Mouse (Mus musculus) WW6 (cell line): ENCODE measurements at regions not wholly inside any gene's neighbourhood (a gene's known extent, or its start where the extent isn't known, plus 50 kb on each side); places are given as distances from the start of the nearest gene placed in this dataset.
A peak's percentile ranks its signal among the peaks of the same experiment; 100 is the strongest.

Experiments used
- DNase-seq: peaks from one replicate; pipeline ENCODE4 v3.0.0-alpha.2; 2013; ENCODE audit warnings: low read depth, low spot score

DNA sequence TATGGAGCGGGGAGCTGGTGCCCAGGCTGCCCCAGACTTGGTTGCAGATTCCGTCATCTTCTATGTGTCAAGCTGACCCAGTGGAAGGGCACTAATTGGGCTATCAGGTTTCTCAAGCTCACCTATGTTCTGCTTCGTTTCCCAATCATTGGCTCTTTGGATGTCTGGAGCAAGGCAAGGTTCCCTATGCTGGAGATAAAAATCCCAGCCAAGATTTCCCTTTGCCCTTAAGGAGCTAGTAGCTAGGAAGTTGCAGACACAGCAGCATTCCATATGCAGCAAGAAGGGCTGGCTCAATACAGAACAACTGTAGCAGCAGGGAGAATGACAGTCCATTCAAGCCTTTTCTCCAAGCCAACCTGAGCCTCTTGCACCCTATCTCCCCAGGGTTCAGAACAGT, 159.2 kb upstream of the Zfp706 start:
- DNase-seq, result no peak

- DNase-seq, result peak; percentile 43
These were observed 158.4 kb upstream of the Zfp706 start for GRCm38 (mm10) chr15:37165887-37166507.

DNA sequence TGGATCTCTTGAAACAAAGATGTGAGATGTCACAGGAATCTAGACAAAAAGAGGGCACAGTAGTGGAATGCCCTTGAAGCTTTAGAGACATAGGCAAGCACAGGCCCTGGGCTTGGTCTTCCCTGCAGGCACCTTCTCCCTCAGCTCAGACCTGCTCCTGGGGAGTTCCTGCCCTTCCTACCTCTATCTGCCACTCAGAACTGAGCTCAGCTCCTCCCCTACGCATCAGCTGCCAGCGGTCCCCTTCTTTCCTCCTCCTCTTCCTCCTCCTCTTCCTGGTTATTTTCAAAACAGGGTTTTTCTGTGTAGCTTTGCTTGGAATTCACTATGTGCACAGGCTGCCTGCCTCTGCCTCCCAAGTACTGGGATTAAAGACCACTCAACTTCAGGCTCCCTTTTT, 157.6 kb upstream of the Zfp706 start:
- no peak for DNase-seq

DNA sequence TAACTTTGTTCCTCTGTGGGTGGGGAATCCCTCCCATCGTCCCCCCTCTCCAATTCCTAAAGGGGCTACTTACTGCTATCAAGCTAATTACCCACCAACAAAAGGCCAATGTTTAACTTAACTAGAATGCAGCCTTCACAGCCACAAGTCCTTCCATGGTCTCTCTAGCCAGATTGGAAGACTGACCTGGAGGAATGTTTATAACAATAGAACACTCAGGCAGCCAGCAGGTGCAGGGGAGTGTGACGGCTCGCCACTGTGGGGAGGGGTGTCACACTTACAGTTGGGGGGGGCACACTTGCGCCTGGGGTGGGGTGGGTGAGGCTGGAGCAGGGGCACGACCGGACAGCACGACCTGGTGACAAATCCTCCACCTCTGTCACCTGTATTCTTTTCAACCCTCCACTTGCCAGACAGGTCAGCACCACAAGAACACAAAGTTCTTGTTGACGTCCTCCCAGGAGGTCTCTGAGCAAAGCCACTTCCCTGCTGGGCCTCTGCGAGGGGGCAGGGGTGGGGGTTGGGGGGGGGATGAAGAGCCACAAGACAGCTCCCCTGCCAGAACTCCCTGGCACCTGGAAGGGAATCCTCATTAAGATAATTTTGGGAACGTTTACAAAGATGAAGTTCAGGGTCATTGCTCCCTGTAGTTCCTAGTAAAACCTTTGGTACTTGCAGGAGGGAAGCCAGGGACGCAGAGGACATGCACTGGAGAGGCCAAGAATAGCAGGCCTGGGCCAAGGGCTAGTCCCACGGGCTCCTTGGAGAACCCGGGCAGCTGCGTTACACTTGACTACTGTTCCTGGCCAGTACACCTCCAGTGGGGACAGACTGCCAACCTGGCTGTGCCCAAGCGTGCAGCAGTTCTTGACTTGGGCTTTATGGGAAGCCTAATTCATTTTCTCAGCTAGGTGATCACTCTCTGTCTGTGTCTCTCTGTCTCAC, 156.9 kb upstream of the Zfp706 start:
- no peak for DNase-seq

- DNase-seq, result no peak
These were observed 152.4 kb upstream of the Zfp706 start for GRCm38 (mm10) chr15:37159956-37160355.

GRCm38 (mm10) chr15:37159349-37159748, 151.8 kb upstream of the Zfp706 start:
- DNase-seq, result no peak

DNA sequence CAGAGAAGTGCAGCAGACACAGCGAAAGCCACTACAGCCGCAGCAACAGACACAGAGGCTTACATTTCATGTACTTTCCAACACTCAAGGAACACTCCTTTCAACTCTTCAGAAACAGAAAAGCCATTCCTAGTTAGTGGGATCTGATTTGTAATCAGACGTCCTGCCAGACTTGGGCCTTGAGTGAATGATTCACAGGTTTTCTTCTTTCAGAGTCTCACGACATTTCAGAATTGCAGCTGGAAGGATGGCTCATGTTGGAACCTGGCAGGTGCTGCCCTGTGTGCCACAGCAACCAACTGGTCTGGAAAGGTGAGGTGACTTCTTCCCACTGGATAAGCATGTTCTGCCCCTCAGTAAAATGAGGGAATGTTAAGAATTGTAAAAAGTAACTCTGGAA, 149.8 kb upstream of the Zfp706 start:
- no peak for DNase-seq

- no peak for DNase-seq
These were observed 147.4 kb upstream of the Zfp706 start for GRCm38 (mm10) chr15:37154934-37155333.

GRCm38 (mm10) chr15:37153177-37153576, 145.6 kb upstream of the Zfp706 start:
- DNase-seq, result no peak

- no peak for DNase-seq
These were observed 128.1 kb upstream of the Zfp706 start for GRCm38 (mm10) chr15:37135590-37136164.

DNA sequence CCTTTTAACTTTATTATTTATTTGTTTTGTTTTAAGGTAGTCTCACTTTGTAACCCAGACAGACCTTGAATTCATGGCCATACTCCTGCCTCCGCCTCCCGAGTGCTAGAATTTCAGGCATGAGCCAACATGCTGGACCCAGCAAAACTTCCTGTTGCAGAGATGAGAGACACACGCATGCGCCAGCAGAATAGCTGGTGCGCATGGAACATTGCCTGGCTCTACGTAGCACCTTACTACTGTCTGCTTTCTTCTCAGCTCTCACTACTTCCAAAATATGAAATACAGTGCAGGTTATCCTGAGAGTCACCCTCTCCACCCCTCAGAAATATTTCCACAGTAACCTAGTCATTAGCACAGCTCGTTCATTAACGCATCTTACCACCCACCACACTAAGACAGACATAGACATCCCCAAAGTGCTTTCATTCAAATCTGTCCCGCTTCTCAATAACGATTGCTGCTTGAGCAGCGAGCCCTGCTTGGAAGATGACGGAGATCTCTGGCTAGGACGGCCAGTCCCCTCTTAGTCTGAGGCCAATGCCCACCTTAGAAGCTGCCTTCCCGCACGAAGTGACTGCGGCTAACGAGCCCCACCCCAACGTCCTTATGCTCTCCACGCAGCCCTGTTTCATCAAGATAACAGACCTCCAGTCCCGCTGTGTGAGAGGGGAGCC, 127.5 kb upstream of the Zfp706 start:
- no peak for DNase-seq

- DNase-seq, result no peak
These were observed 126.8 kb upstream of the Zfp706 start for GRCm38 (mm10) chr15:37134386-37134785.

DNA sequence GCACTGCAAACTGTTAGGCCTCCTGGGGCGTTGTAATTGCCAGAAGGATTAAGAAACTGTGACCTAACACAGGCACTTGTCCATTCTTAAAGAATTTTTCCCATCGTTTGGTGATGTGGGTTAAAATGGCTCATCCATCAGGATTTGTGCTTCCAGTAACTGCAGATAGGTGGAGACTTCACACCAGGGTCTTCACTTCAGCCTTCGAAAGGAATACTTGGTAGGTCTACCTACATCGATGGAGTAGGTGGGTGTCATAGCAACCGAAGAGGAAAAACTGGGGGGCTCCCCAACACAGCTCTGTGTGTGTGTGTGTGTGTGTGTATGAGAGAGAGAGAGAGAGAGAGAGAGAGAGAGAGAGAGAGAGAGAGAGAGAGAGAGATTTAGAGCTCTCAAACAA, 126.3 kb upstream of the Zfp706 start:
- no peak for DNase-seq

- no peak for DNase-seq
These were observed 120.1 kb upstream of the Zfp706 start for GRCm38 (mm10) chr15:37127681-37128080.

- no peak for DNase-seq
These were observed 119.6 kb upstream of the Zfp706 start for GRCm38 (mm10) chr15:37127170-37127569.

GRCm38 (mm10) chr15:37125823-37126222, 118.2 kb upstream of the Zfp706 start:
- DNase-seq, result no peak

- DNase-seq, result no peak
These were observed 117.4 kb upstream of the Zfp706 start for GRCm38 (mm10) chr15:37124951-37125350.

GRCm38 (mm10) chr15:37124299-37124698, 116.7 kb upstream of the Zfp706 start:
- no peak for DNase-seq

DNA sequence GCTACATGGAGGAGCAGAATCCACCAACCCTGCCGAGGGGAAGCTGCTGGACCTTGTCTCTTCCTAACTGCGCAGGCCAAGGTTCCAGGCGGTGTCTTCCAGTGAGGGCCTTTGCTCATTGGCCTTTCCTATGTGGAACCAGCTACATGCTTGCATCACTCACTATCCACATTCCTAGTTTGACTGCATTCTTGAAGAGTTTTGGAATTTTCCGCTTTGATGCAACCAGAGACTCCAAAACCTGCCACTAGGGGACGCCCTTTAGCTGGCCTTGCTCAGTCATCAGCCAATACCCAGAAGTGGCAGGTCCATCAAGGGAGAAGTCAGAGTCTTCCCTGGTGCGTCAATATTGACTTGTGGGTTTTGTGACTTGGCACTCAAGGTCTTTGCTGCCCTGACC, 112.8 kb upstream of the Zfp706 start:
- DNase-seq, result no peak

DNA sequence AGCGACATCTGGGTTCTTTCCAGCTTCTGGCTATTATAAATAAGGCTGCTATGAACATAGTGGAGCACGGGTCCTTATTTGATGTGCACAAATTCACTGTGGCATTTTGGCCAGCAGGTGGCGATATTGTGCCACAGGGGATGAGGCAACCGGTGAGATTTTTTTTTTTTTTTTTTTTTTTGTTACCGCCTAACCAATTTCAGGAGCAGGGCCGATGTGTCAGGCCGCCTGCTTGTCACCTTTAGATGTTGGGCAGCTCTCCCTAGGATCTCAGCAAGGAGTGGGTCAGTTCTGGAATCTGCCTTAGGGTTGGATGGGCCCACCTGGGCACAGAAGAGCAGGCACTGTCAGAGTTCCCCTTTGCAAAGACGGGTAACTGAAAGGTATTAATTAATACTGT, 106.5 kb upstream of the Zfp706 start:
- no peak for DNase-seq

DNA sequence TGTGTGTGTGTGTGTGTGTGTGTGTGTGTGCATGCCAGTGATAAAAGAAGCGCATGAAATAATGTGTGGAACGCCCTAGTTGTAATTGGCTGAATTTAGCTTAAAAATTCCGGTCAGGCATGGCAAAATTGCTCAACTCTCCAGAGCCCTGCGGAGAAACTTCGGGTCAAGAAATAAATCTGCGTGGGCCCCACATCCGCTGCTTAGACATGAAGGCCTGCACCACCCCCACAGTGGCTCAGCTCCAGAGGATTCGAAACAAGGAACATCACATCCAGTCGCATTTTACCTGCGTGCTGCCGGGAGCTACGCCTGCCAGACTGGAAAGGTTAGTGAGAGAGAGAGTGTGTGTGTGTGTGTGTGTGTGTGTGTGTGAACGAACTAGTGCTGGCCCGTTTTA, 102.9 kb upstream of the Zfp706 start:
- DNase-seq, result no peak

DNA sequence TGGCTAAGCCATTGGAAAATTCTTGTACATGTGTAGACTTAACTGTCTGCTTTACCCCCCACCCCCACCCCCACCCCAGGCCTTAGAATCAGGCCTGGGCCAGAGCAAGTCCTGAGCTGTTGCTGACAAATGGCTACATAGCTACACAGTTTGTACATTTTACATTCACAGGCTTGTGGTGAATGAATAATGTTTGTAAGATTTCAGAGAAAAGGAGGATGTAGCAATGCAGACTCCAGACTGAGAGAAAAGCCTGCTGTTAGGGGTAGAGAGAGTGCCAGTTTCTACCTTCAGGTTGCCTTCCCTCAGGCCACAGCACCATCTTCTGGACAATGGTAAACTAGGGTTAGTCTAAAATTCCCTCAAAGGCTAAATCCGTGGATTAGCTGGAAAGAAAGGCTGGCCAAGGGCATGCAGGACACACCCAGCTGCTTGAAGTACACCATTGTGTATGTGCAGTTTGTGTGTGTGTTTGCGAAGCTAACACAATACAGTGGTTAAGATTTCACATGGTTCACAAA, 94.5 kb upstream of the Zfp706 start:
- DNase-seq, result no peak
